Comparison of ENCODE assay signal across 9 mouse cellular contexts in genomic region chr3:96098616-96099267, GRCm38 (mm10). TPM values are rescaled to one million over a fixed set of nuclear protein-coding genes. Genes with fewer than 3 reads are reported as not detected.
A peak's percentile ranks its signal among the peaks of the same experiment; 100 is the strongest.
DNase-seq lines count a peak whose midpoint lies in the region; ATAC-seq and TF ChIP-seq lines count a peak whose summit lies in the region.
"Had no signal": no experiment of that assay in that cellular context is flagged by ENCODE, and none has a peak within 500 bp of the region (broad histone marks: within the 10 kb centered on the region; RNA-seq: fewer than 3 reads in every experiment).

No protein-coding gene starts in this region.

- peak; percentile 65 for DNase-seq in liver, postnatal 0 days
- DNase-seq in fibroblast of lung, adult 2 months (ENCODE audit: low read depth) = peak; percentile 54
- no peak for DNase-seq in hindbrain, embryonic 14.5 days (ENCODE audit: low spot score)
- no peak for DNase-seq in left cerebral cortex, postnatal 36 days (ENCODE audit: low spot score in 2 of 2)
- DNase-seq in right cerebral cortex, postnatal 14 days = no peak

- H3K4me2 ChIP-seq in liver, postnatal 0 days (ENCODE audit: low read depth, low read length) = no peak overlapping the region
- H3K4me2 ChIP-seq in liver, embryonic 12.5 days = no peak overlapping the region
- no peak overlapping the region for H3K4me2 ChIP-seq in kidney, embryonic 16.5 days (replicated peaks; ENCODE audit: low read depth, low read length)
- H3K4me2 ChIP-seq in stomach, embryonic 15.5 days = no peak overlapping the region
- no peak overlapping the region for H3K4me2 ChIP-seq in hindbrain, embryonic 14.5 days (replicated peaks)
- H3K4me2 ChIP-seq: embryonic facial prominence, embryonic 12.5 days had no signal

- TF ChIP-seq CTCF in liver, postnatal 0 days (IDR thresholded peaks at IDR 0.05; ENCODE audit: low read depth) = no peak

- WGBS in liver, postnatal 0 days (ENCODE audit: insufficient replicate concordance) = 39% methylated on average over 7 of the region's 7 CpGs
- WGBS in liver, embryonic 12.5 days (ENCODE audit: insufficient replicate concordance) = 54% methylated on average over 7 of the region's 7 CpGs
- 39% methylated on average over 7 of the region's 7 CpGs for WGBS in kidney, embryonic 16.5 days
- 36% methylated on average over 7 of the region's 7 CpGs for WGBS in stomach, embryonic 15.5 days
- WGBS in hindbrain, embryonic 14.5 days = 67% methylated on average over 7 of the region's 7 CpGs

- H3K4me1 ChIP-seq in liver, postnatal 0 days (ENCODE audit: insufficient read depth) = peaks cover 12% of the 10 kb centered on the region
- H3K4me1 ChIP-seq in liver, embryonic 12.5 days = peaks cover 23% of the 10 kb centered on the region
- peaks cover 15% of the 10 kb centered on the region for H3K4me1 ChIP-seq in kidney, embryonic 16.5 days (ENCODE audit: insufficient read depth, low read length)
- peaks cover 15% of the 10 kb centered on the region; the same call in 1 of the 2 replicates for H3K4me1 ChIP-seq in stomach, embryonic 15.5 days
- H3K4me1 ChIP-seq in hindbrain, embryonic 14.5 days (replicated peaks; ENCODE audit: control insufficient read depth, insufficient read depth, low read length) = peaks cover 4% of the 10 kb centered on the region; the same call in 1 of the 2 replicates

- no peaks in the 10 kb centered on the region for H3K27me3 ChIP-seq in liver, postnatal 0 days (ENCODE audit: insufficient read depth, low read length)
- H3K27me3 ChIP-seq in liver, embryonic 12.5 days (replicated peaks) = no peaks in the 10 kb centered on the region
- H3K27me3 ChIP-seq in kidney, embryonic 16.5 days (ENCODE audit: insufficient read depth, low read length) = no peaks in the 10 kb centered on the region
- H3K27me3 ChIP-seq in stomach, embryonic 15.5 days (replicated peaks) = no peaks in the 10 kb centered on the region
- no peaks in the 10 kb centered on the region for H3K27me3 ChIP-seq in hindbrain, embryonic 14.5 days (ENCODE audit: control insufficient read depth, insufficient read depth, low read length)
- H3K27me3 ChIP-seq: embryonic facial prominence, embryonic 12.5 days had no signal

- peak; percentile 38; the same call in 1 of the 2 replicates for ATAC-seq in liver, postnatal 0 days
- no peak for ATAC-seq in liver, embryonic 12.5 days
- peak; percentile 41; the same call in 1 of the 2 replicates for ATAC-seq in kidney, embryonic 16.5 days (ENCODE audit: low FRiP score, low TSS enrichment)
- peak; percentile 41; the same call in 1 of the 2 replicates for ATAC-seq in stomach, embryonic 15.5 days (ENCODE audit: insufficient read depth, low FRiP score, low read depth)
- ATAC-seq in hindbrain, embryonic 14.5 days (ENCODE audit: low FRiP score) = no peak

- intact Hi-C loops in left cerebral cortex, postnatal 36 days (cut with DNase I) = no loop called here

- TF ChIP-seq EP300 in liver, postnatal 0 days (IDR thresholded peaks at IDR 0.05; ENCODE audit: low read depth) = no peak

- no peak overlapping the region for H3K4me3 ChIP-seq in liver, postnatal 0 days (ENCODE audit: low read depth, low read length)
- H3K4me3 ChIP-seq in liver, embryonic 12.5 days = no peak overlapping the region
- no peak overlapping the region for H3K4me3 ChIP-seq in kidney, embryonic 16.5 days (ENCODE audit: low read length)
- no peak overlapping the region for H3K4me3 ChIP-seq in stomach, embryonic 15.5 days (replicated peaks)
- H3K4me3 ChIP-seq in hindbrain, embryonic 14.5 days (replicated peaks; ENCODE audit: low read length) = no peak overlapping the region
- H3K4me3 ChIP-seq: embryonic facial prominence, embryonic 12.5 days had no signal

- H3K27ac ChIP-seq in liver, postnatal 0 days (ENCODE audit: low read depth) = no peak overlapping the region
- H3K27ac ChIP-seq in liver, embryonic 12.5 days = no peak overlapping the region
- 0 out of 2 replicates have a peak overlapping the region, but pooled peaks have one; percentile 6 for H3K27ac ChIP-seq in kidney, embryonic 16.5 days (ENCODE audit: low read length)
- peak overlapping the region; percentile 60; the same call in 1 of the 2 replicates for H3K27ac ChIP-seq in stomach, embryonic 15.5 days
- no peak overlapping the region for H3K27ac ChIP-seq in hindbrain, embryonic 14.5 days
- H3K27ac ChIP-seq: embryonic facial prominence, embryonic 12.5 days had no signal

- H3K9ac ChIP-seq in liver, postnatal 0 days (replicated peaks) = no peak overlapping the region
- H3K9ac ChIP-seq in liver, embryonic 12.5 days = no peak overlapping the region
- H3K9ac ChIP-seq in kidney, embryonic 16.5 days (replicated peaks; ENCODE audit: low read length) = no peak overlapping the region
- no peak overlapping the region for H3K9ac ChIP-seq in stomach, embryonic 15.5 days
- no peak overlapping the region for H3K9ac ChIP-seq in hindbrain, embryonic 14.5 days
- H3K9ac ChIP-seq: embryonic facial prominence, embryonic 12.5 days had no signal

- H3K9me3 ChIP-seq in liver, postnatal 0 days (ENCODE audit: low read length) = no peaks in the 10 kb centered on the region
- no peaks in the 10 kb centered on the region for H3K9me3 ChIP-seq in liver, embryonic 12.5 days (replicated peaks)
- no peaks in the 10 kb centered on the region for H3K9me3 ChIP-seq in kidney, embryonic 16.5 days (ENCODE audit: low read length)
- H3K9me3 ChIP-seq in stomach, embryonic 15.5 days = no peaks in the 10 kb centered on the region
- no peaks in the 10 kb centered on the region for H3K9me3 ChIP-seq in hindbrain, embryonic 14.5 days (ENCODE audit: control insufficient read depth, low read length)
- H3K9me3 ChIP-seq: embryonic facial prominence, embryonic 12.5 days had no signal

- no peaks in the 10 kb centered on the region for H3K36me3 ChIP-seq in liver, postnatal 0 days (replicated peaks; ENCODE audit: insufficient read depth, low read length)
- H3K36me3 ChIP-seq in liver, embryonic 12.5 days = no peaks in the 10 kb centered on the region
- H3K36me3 ChIP-seq in kidney, embryonic 16.5 days (ENCODE audit: insufficient read depth, low read length) = no peaks in the 10 kb centered on the region
- H3K36me3 ChIP-seq in stomach, embryonic 15.5 days = no peaks in the 10 kb centered on the region
- no peaks in the 10 kb centered on the region for H3K36me3 ChIP-seq in hindbrain, embryonic 14.5 days (replicated peaks; ENCODE audit: control insufficient read depth, insufficient read depth)
- H3K36me3 ChIP-seq: embryonic facial prominence, embryonic 12.5 days had no signal

RNA-seq across cellular contexts. Expression of gene Otud7b, which starts 5.6 kb away (rescaled TPM):
- 7.4 and 7.9 TPM in 2 replicates for polyA plus RNA-seq in liver, postnatal 0 days (2015; fragmentation: Nextera tagmentation; extraction: Ambion mirVana)
- polyA plus RNA-seq in liver, embryonic 12.5 days (2016; fragmentation: Nextera tagmentation; extraction: Ambion mirVana) = 10.8 and 12.7 TPM in 2 replicates
- 14.9 and 18.1 TPM in 2 replicates for polyA plus RNA-seq in kidney, embryonic 16.5 days (2015; fragmentation: Nextera tagmentation; extraction: Ambion mirVana)
- 20.0 and 22.3 TPM in 2 replicates for polyA plus RNA-seq in stomach, embryonic 15.5 days (2015; fragmentation: Nextera tagmentation; extraction: Ambion mirVana)
- 7.1 and 7.9 TPM in 2 replicates for polyA plus RNA-seq in hindbrain, embryonic 14.5 days (2014; fragmentation: Nextera tagmentation; extraction: Ambion mirVana)
- 10 to 100 TPM; 28.8 to 32.0 TPM for total RNA-seq in left cerebral cortex, postnatal 36 days (2021)

RNA-seq across cellular contexts. Expression of gene Vps45, which starts 40.5 kb away (rescaled TPM):
- 11.3 and 12.5 TPM in 2 replicates for polyA plus RNA-seq in liver, postnatal 0 days (2015; fragmentation: Nextera tagmentation; extraction: Ambion mirVana)
- 17.6 and 18.6 TPM in 2 replicates for polyA plus RNA-seq in liver, embryonic 12.5 days (2016; fragmentation: Nextera tagmentation; extraction: Ambion mirVana)
- 34.9 and 37.0 TPM in 2 replicates for polyA plus RNA-seq in kidney, embryonic 16.5 days (2015; fragmentation: Nextera tagmentation; extraction: Ambion mirVana)
- polyA plus RNA-seq in stomach, embryonic 15.5 days (2015; fragmentation: Nextera tagmentation; extraction: Ambion mirVana) = 33.9 and 35.1 TPM in 2 replicates
- 44.8 and 46.8 TPM in 2 replicates for polyA plus RNA-seq in hindbrain, embryonic 14.5 days (2014; fragmentation: Nextera tagmentation; extraction: Ambion mirVana)
- total RNA-seq in left cerebral cortex, postnatal 36 days (2021) = 10 to 100 TPM; 40.5 to 42.1 TPM

Comparison
In these comparisons a context has a peak if more than half of its experiments do, and no peak if none do; other contexts are left out.
1. ATAC-seq: peak in liver, postnatal 0 days (single experiment), kidney, embryonic 16.5 days (single experiment) and stomach, embryonic 15.5 days (single experiment); none in liver, embryonic 12.5 days (single experiment) and hindbrain, embryonic 14.5 days (single experiment).
2. DNase-seq: peak in liver, postnatal 0 days (single experiment) and fibroblast of lung, adult 2 months (single experiment); none in hindbrain, embryonic 14.5 days (single experiment), left cerebral cortex, postnatal 36 days (0 of 2) and right cerebral cortex, postnatal 14 days (single experiment).
3. H3K27ac ChIP-seq: peak in kidney, embryonic 16.5 days (single experiment) and stomach, embryonic 15.5 days (single experiment); none in liver, postnatal 0 days (single experiment), liver, embryonic 12.5 days (single experiment) and hindbrain, embryonic 14.5 days (single experiment).